Mouse (Mus musculus) macrophage (primary cell): Measurements from ENCODE around the gene Esr2. TPM values are rescaled to one million over a fixed set of nuclear protein-coding genes. Genes with fewer than 3 reads are reported as not detected.
"Not testable (repeated sequence)": the region's sequence is repeated elsewhere in the genome, so short reads cannot be mapped to it uniquely, and the experiment has no call there.

Experiments used
- H3K27ac ChIP-seq: fragments of 350-480 bp; formaldehyde crosslinking; 2 replicates; pipeline ENCODE4 v1.9.0; 2021
- H3K36me3 ChIP-seq: fragments of 350-480 bp; formaldehyde crosslinking; 2 replicates; pipeline ENCODE4 v1.9.0; 2021; ENCODE audit errors: inconsistent target
- H3K4me3 ChIP-seq: fragments of 350-480 bp; formaldehyde crosslinking; 2 replicates; pipeline ENCODE4 v1.9.0; 2021; ENCODE audit errors: inconsistent target
- H3K79me2 ChIP-seq: fragments of 350-480 bp; formaldehyde crosslinking; 2 replicates; pipeline ENCODE4 v1.9.0; 2021; ENCODE audit errors: inconsistent target
- WGBS: methylation state at CpG from one replicate; pipeline ENCODE4 v1.1.7; 2026; ENCODE audit warnings: inconsistent platforms; ENCODE audit not compliant: missing documents; 5-methylcytosine and 5-hydroxymethylcytosine counted together
- polyA plus RNA-seq: library from polyadenylated mRNA; stranded (reverse); fragments of 250-400 nt; gene quantifications from 3 replicates; pipeline ENCODE4 v1.2.4, GENCODE M21; 2018; ENCODE audit warnings: inconsistent platforms

Esr2 gene
- polyA plus RNA-seq, 1 experiment from 2014 or later = not detected

GRCm38 (mm10) chr12:76184271-76184670 is 7.2 kb upstream of the Esr2 start:
- Histone ChIP-seq H3K4me3 (no peak overlapping the region), H3K79me2 (no peaks in the 10 kb centered on the region), H3K27ac (no peak overlapping the region), H3K36me3 (no peaks in the 10 kb centered on the region)
- WGBS = 93% methylated on average over 6 of the region's 6 CpGs

- 90% methylated on average over 5 of the region's 6 CpGs for WGBS
- H3K27ac ChIP-seq = no peak overlapping the region
- no peaks in the 10 kb centered on the region for H3K79me2 ChIP-seq
- H3K4me3 ChIP-seq = no peak overlapping the region
- no peaks in the 10 kb centered on the region for H3K36me3 ChIP-seq
Measured at GRCm38 (mm10) chr12:76182831-76183230, 5.8 kb upstream of the Esr2 start.

- Histone ChIP-seq H3K79me2 (no peaks in the 10 kb centered on the region), H3K36me3 (no peaks in the 10 kb centered on the region), H3K27ac (no peak overlapping the region), H3K4me3 (no peak overlapping the region)
- WGBS = 54% methylated on average over 8 of the region's 8 CpGs
Measured at GRCm38 (mm10) chr12:76181471-76181870, 4.4 kb upstream of the Esr2 start.

- 93% methylated on average over 6 of the region's 6 CpGs for WGBS
- Histone ChIP-seq H3K4me3 (no peak overlapping the region), H3K27ac (no peak overlapping the region), H3K36me3 (no peaks in the 10 kb centered on the region), H3K79me2 (no peaks in the 10 kb centered on the region)
Measured at GRCm38 (mm10) chr12:76180442-76180841, 3.4 kb upstream of the Esr2 start.

- Histone ChIP-seq H3K79me2 (no peaks in the 10 kb centered on the region), H3K36me3 (no peaks in the 10 kb centered on the region), H3K4me3 (no peak overlapping the region), H3K27ac (no peak overlapping the region)
- 41% methylated on average over 3 of the region's 4 CpGs for WGBS
Measured at GRCm38 (mm10) chr12:76179527-76179926, 2.5 kb upstream of the Esr2 start.

GRCm38 (mm10) chr12:76179051-76179450 is 2.0 kb upstream of the Esr2 start:
- Histone ChIP-seq H3K4me3 (no peak overlapping the region), H3K27ac (no peak overlapping the region), H3K36me3 (no peaks in the 10 kb centered on the region), H3K79me2 (no peaks in the 10 kb centered on the region)
- 42% methylated on average over 5 of the region's 5 CpGs for WGBS

- 48% methylated on average over 14 of the region's 16 CpGs for WGBS
- H3K4me3 ChIP-seq = peak overlapping the region; percentile 17; the same call in 1 of the 2 replicates
- H3K27ac ChIP-seq = no peak overlapping the region
- no peaks in the 10 kb centered on the region for H3K79me2 ChIP-seq
- no peaks in the 10 kb centered on the region for H3K36me3 ChIP-seq
Measured at GRCm38 (mm10) chr12:76177864-76178518, 932 bp upstream of the Esr2 start.

- 84% methylated on average over 5 of the region's 5 CpGs for WGBS
- H3K27ac ChIP-seq = no peak overlapping the region
- H3K4me3 ChIP-seq = no peak overlapping the region
- no peaks in the 10 kb centered on the region for H3K36me3 ChIP-seq
- no peaks in the 10 kb centered on the region for H3K79me2 ChIP-seq
Measured at GRCm38 (mm10) chr12:76165641-76166040, 11.4 kb downstream of the Esr2 start.

- H3K4me3 ChIP-seq = not testable (repeated sequence)
Measured at GRCm38 (mm10) chr12:76152389-76152788, 24.7 kb downstream of the Esr2 start.

GRCm38 (mm10) chr12:76136701-76137100 is 40.4 kb downstream of the Esr2 start:
- no peaks in the 10 kb centered on the region for H3K36me3 ChIP-seq
- 73% methylated on average over 6 of the region's 6 CpGs for WGBS
- no peaks in the 10 kb centered on the region for H3K79me2 ChIP-seq
- no peak overlapping the region for H3K4me3 ChIP-seq
- no peak overlapping the region for H3K27ac ChIP-seq

More at GRCm38 (mm10) chr12:76152389-76152788, 24.7 kb downstream of the Esr2 start:
- H3K27ac ChIP-seq, H3K79me2 ChIP-seq, H3K36me3 ChIP-seq: not testable (repeated sequence)
- WGBS = 23% methylated on average over 26 of the region's 30 CpGs

- not testable (repeated sequence) for H3K79me2 ChIP-seq, H3K36me3 ChIP-seq, H3K27ac ChIP-seq, H3K4me3 ChIP-seq
- WGBS = 91% methylated on average over 9 of the region's 9 CpGs
Measured at GRCm38 (mm10) chr12:76133081-76133480, 44.0 kb downstream of the Esr2 start.

- H3K36me3 ChIP-seq = no peaks in the 10 kb centered on the region
- H3K79me2 ChIP-seq = no peaks in the 10 kb centered on the region
- H3K4me3 ChIP-seq = no peak overlapping the region
- 75% methylated on average over 4 of the region's 4 CpGs for WGBS
- H3K27ac ChIP-seq = no peak overlapping the region
Measured at GRCm38 (mm10) chr12:76132591-76132990, 44.5 kb downstream of the Esr2 start.

GRCm38 (mm10) chr12:76130891-76131290 is 46.2 kb downstream of the Esr2 start:
- Histone ChIP-seq H3K4me3 (no peak overlapping the region), H3K79me2 (no peaks in the 10 kb centered on the region), H3K27ac (no peak overlapping the region), H3K36me3 (no peaks in the 10 kb centered on the region)
- 96% methylated on average over 6 of the region's 6 CpGs for WGBS

GRCm38 (mm10) chr12:76130281-76130680 is 46.8 kb downstream of the Esr2 start:
- H3K27ac ChIP-seq = no peak overlapping the region
- no peaks in the 10 kb centered on the region for H3K79me2 ChIP-seq
- WGBS = 46% methylated on average over 4 of the region's 4 CpGs
- no peak overlapping the region for H3K4me3 ChIP-seq
- H3K36me3 ChIP-seq = no peaks in the 10 kb centered on the region

GRCm38 (mm10) chr12:76128831-76129230 is 48.2 kb downstream of the Esr2 start:
- H3K79me2 ChIP-seq = no peaks in the 10 kb centered on the region
- H3K27ac ChIP-seq = no peak overlapping the region
- no peak overlapping the region for H3K4me3 ChIP-seq
- no peaks in the 10 kb centered on the region for H3K36me3 ChIP-seq
- WGBS = 90% methylated on average over 10 of the region's 10 CpGs

GRCm38 (mm10) chr12:76128306-76128705 is 48.8 kb downstream of the Esr2 start:
- Histone ChIP-seq H3K27ac (no peak overlapping the region), H3K79me2 (no peaks in the 10 kb centered on the region), H3K36me3 (no peaks in the 10 kb centered on the region), H3K4me3 (no peak overlapping the region)
- WGBS = 68% methylated on average over 3 of the region's 3 CpGs
